Mouse (Mus musculus): ENCODE measurements around the gene Hspa1l. TPM values are rescaled to one million over a fixed set of nuclear protein-coding genes. Genes with fewer than 3 reads are reported as not detected.
"Not testable (repeated sequence)": the region's sequence is repeated elsewhere in the genome, so short reads cannot be mapped to it uniquely, and the experiment has no call there.

Hspa1l gene
- total RNA-seq, 2 experiments from 2014 or later: 9.8 to 10.8 TPM

- no peak for DNase-seq
These were observed 21.7 kb upstream of the Hspa1l start for GRCm38 (mm10) chr17:34950514-34951455.

DNA sequence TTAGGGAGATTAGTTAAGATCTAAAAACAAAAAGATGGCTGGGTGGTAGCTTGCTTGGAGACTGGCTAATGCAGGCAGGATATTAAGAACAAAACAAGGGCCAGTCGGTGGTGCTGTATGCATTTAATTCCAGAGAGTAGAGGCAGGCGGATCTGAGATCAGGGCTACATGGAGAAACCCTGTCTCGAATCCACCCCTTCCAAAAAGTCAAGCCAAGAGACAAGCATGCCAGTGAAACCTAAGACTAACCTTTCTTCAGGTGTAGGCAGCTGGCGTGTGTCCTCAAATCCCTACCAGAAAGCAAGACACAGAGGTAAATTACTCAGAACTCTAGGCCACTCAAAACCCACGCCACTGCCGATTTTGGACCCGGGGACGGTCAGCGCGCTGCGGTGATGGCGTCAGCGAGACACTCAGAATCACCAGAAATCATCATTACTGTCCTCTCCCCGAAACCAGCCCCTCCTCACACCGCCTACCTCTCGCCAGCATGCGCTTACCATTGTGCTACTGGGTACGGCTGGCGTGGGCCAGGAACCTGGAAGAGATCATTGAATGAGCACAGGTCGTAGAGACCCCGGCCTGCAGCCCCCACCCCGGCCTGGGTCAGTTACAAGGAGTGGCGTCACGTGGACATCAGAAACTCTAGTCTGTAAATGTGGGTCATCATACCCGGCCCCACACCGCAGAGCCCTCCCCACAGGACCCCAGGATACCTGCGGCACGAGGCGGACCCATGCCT lies 20.7 kb upstream of the Hspa1l start:
- DNase-seq: no peak

GRCm38 (mm10) chr17:34952378-34953040 lies 20.0 kb upstream of the Hspa1l start:
- peak; percentile 79 to 93 for DNase-seq

- no peak for DNase-seq
These were observed 19.2 kb upstream of the Hspa1l start for GRCm38 (mm10) chr17:34953258-34953657.

GRCm38 (mm10) chr17:34953904-34954303 lies 18.6 kb upstream of the Hspa1l start:
- DNase-seq: no peak

DNA sequence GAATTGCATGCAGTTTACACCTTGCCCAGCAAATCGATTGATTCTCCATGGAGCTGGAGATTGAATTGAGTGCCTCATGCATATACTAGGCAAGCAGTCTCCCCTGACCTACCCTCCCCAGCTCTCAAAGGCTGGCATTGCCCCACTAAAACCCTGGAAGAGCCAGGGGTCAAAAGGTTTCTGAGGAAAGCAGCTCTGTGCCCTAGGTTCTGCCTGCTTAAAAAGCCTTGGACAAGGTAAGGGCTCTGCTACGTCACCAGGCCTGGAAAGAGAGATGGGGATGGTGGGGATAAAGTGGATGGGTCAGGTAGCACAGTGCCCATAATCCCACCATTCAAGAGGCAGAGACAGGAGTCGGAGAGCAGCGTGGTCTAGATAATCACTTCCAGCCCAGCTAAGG lies 17.7 kb upstream of the Hspa1l start:
- no peak for DNase-seq

- no peak for DNase-seq
These were observed 16.6 kb upstream of the Hspa1l start for GRCm38 (mm10) chr17:34955884-34956283.

DNA sequence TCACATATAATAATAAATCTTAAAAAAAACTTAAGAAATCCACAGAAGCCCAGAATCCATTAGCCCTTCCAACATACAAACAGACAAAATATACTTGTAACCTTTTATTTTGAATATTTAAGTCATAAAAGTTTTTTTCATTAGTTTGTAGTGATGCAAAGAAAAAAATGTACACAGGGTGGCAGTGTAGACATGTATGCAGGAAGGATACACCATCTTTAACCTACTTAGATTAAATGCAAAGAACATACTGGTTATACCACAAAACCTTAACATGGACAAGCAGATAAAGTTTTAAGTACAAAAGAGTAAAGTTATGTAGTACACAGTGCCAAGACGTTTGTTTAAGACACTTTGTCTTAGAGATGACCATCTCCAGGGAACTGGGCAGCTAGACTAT lies 16.2 kb upstream of the Hspa1l start:
- DNase-seq: no peak

GRCm38 (mm10) chr17:34957291-34957690 lies 15.2 kb upstream of the Hspa1l start:
- not testable (repeated sequence) for DNase-seq

DNA sequence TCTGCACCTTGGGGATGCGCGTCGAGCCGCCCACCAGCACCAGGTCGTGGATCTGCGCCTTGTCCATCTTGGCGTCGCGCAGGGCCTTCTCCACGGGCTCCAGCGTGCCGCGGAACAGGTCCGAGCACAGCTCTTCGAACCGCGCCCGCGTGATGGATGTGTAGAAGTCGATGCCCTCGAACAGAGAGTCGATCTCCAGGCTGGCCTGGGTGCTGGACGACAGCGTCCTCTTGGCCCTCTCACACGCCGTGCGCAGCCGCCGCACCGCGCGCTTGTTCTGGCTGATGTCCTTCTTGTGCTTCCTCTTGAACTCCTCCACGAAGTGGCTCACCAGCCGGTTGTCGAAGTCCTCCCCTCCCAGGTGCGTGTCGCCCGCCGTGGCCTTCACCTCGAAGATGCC lies 14.5 kb upstream of the Hspa1l start:
- not testable (repeated sequence) for DNase-seq

- not testable (repeated sequence) for DNase-seq
These were observed 13.8 kb upstream of the Hspa1l start for GRCm38 (mm10) chr17:34958734-34959129.

DNA sequence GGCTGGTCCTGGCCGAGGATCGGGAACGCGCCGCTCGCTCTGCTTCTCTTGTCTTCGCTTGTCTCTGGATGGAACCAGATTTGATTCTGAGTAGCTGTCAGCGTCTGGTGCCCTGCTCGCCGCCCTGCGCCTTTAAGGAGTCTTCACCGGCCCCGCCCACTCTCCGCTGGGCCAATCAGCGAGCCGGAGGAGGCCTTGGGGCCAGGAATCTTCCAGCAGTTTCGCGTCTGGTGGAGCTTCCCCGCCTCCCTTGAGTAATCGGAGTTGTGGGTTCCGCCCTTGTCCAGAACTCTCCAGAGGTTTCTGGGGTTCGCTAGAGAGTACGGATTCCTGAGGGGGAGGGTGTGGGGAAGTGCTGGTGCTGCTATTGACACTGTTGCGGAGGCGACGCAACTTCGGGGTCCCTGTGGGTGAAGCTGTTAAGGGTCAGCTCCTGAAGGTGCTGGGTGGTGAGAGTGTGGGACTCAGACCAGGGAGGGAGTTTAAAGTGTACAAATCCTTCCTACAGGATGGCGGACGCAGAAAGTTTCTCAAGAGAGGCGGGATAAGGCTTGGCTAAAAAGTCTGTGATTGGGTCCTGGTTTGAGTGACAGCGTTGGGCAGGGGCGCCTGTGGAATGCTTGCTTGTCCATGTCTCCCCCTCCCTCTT lies 13.2 kb upstream of the Hspa1l start, which contains the start of gene Hspa1b:
Hspa1b (minus strand) TSS at position 109 of the 649 bp plus-strand sequence.
- DNase-seq: peak; percentile 93 to 97

GRCm38 (mm10) chr17:34959881-34960515 lies 12.5 kb upstream of the Hspa1l start:
- peak; percentile 63 to 74 for DNase-seq

GRCm38 (mm10) chr17:34960702-34961493 lies 11.6 kb upstream of the Hspa1l start:
- DNase-seq: no peak

DNA sequence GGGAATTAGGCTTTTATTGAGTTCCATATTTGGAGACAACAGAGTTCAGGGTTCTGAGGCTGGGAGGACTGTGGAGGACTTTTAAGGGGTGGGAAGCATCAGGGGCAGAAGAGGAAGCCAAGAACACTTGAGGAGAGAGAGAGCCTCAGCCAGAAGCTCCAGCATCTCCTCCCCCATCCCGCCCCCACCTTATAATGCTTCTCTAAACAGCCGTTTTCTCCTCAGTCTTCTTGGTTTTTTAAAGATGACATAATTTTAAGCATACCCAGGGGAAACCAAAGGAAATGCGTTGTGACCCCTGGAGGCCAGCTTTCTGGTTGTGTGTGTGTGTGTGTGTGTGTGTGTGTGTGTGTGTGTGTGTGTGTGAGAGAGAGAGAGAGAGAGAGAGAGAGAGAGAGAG lies 10.4 kb upstream of the Hspa1l start:
- peak; percentile 36 to 41 for DNase-seq

DNA sequence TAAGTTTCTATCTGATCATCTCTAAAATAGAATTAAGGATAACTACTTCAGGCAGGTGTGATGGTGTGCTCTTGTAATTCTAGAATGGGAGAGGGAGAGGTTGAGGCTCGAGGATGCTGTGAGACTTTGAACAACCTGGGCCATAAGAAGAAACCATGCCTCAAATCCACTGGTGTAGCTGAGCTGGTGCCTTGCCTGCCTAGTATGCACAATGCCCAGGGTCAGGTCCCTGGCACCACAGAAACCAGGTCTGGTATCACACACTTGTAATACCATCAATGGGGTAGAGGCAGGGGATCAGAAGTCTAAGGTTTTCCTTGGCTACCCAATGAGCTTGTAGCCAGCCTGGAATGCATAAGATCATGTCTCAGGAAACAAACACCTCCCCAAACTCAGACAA lies 9.7 kb upstream of the Hspa1l start:
- no peak for DNase-seq

- no peak for DNase-seq
These were observed 7.9 kb upstream of the Hspa1l start for GRCm38 (mm10) chr17:34964640-34965049.

DNA sequence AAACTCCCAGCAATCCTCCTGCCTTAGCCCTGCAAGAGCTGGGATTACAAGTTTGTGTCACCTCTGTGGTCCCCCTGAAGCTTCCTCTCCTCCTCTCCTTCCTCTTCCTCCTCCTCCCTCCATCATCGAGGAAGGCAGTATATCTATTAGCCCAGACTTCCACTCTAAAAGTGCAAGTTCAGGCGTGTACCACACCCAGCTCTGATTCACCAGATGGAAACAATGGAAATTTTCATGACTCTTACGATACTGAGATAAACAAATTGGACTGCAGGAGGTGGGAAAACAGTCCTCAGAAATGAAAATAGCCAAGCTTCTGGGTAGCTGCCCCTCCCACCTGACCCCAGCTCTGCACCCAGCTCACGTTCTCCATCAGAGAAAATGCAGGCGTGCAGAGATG lies 6.9 kb upstream of the Hspa1l start:
- DNase-seq: peak in 1 of 2 experiments; percentile 45

DNA sequence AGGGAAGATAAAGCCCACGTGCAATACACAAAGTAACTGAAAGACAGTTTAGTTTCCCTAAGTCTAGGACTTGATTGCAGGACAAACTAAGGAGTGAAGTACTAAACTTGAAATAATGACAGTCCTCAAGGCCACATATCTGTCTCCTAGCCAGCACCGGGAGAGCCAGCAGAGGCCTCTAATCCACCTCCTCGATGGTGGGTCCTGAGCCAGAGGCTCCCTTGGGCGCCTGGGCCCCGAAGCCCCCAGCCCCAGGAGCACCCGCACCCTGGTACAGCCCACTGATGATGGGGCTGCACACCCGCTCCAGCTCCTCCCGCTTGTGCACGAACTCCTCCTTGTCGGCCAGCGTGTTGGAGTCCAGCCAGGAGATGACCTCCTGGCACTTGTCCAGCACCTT lies 2.7 kb upstream of the Hspa1l start, which contains the start of gene Gm20481:
Gm20481 (plus strand) TSS at position 91 of the 400 bp plus-strand sequence.
- not testable (repeated sequence) for DNase-seq

DNA sequence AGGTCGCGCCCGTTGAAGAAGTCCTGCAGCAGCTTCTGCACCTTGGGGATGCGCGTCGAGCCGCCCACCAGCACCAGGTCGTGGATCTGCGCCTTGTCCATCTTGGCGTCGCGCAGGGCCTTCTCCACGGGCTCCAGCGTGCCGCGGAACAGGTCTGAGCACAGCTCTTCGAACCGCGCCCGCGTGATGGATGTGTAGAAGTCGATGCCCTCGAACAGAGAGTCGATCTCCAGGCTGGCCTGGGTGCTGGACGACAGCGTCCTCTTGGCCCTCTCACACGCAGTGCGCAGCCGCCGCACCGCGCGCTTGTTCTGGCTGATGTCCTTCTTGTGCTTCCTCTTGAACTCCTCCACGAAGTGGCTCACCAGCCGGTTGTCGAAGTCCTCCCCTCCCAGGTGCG lies 1.7 kb upstream of the Hspa1l start:
- not testable (repeated sequence) for DNase-seq

Data from heart, adult 18-20 months (tissue).